Mouse (Mus musculus) gastrocnemius, postnatal 36 days (tissue): ENCODE data around the gene Ddx19b. TPM values are rescaled to one million over a fixed set of nuclear protein-coding genes. Genes with fewer than 3 reads are reported as not detected.
"Not testable (repeated sequence)": the region's sequence is repeated elsewhere in the genome, so short reads cannot be mapped to it uniquely, and the experiment has no call there.

Experiments used
- DNase-seq, 2 experiments: peaks; one replicate each; pipeline ENCODE4 v3.0.0; 2022
- intact Hi-C: fragments of 180-260 bp; cut with DNase I; formaldehyde crosslinking; loops from one replicate; pipeline ENCODE4 v1.15.1; 2025
- long read RNA-seq, 2 experiments: library from polyadenylated mRNA; stranded (forward); transcript quantifications; one replicate each; pipeline ENCODE4 v2.0.0; 2021
- total RNA-seq, 2 experiments: library from RNA; stranded (reverse); gene quantifications; 2 replicates each; pipeline ENCODE4 v1.2.3; 2021

Gene Ddx19b
- 10 to 100 TPM; 11.0 to 12.2 TPM for total RNA-seq
- long read RNA-seq, experiment 1, partial matches to known transcripts: 1 of 10 reads
- long read RNA-seq, experiment 1, other reads (novel, unspliced or antisense): 9 of 10 reads
- long read RNA-seq, experiment 2, full-length matches to known transcripts: 2 of 7 reads
- long read RNA-seq, experiment 2, partial matches to known transcripts: 0 of 7 reads
- long read RNA-seq, experiment 2, other reads (novel, unspliced or antisense): 5 of 7 reads

GRCm38 (mm10) chr8:111031572-111031971, at the start of gene Ddx19b:
TSS of gene Ddx19b (minus strand) at chr8:111031751.
- no peak for DNase-seq
- intact Hi-C loops: no loop called here

- DNase-seq: peak; percentile 21 to 28
- intact Hi-C loops: loop anchor here (5.0 to 10.0 kb wide), 2 partner anchors 33 to 445 kb away; no protein-coding TSS in a partner anchor
These were observed 48.3 kb upstream of the Ddx19b start for GRCm38 (mm10) chr8:111079861-111080271.

DNA sequence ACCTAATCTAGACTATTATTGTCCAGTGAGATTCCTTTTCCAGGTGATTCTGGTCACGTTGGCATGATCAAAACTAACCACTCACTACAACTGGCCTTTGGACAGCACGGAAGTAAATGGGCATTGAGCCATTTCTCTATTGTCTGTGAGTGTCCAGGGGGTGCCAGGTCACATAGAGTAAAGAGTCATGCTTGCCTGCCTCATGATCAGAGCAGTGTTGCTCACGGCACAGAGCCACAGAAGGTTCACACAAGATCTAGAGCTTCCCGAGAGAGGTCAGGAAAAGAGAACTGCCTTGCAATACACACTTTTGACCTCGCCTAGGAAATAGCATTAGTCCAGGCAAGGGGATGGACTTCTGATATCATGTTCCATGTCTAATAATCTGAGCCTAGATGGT, 47.9 kb upstream of the Ddx19b start:
- intact Hi-C loops: loop anchor here (10.0 kb wide), 1 partner anchor 445 kb away; no protein-coding TSS in a partner anchor
- DNase-seq: no peak

GRCm38 (mm10) chr8:111075926-111076325, 44.4 kb upstream of the Ddx19b start:
- intact Hi-C loops: loop anchor here (10.0 kb wide), 1 partner anchor 441 kb away; no protein-coding TSS in a partner anchor
- DNase-seq: no peak

DNA sequence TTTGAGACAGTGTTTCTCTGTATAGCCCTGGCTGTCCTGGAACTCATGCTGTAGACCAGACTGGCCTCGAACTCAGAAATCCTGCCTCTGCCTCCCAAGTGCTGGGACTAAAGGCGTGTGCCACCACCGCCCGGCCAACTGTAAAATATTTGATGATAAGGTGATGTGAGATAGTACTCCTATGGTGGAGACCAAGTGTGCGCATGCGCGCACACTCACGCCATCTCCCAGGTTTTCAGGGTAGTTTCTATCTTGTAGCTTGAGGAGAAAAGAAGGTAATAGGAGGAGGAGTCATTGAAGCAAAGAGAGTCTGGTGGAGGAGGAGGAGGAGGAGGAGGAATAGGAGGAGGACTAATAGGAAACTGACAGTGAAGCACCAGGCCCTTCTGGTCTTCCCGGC, 37.1 kb upstream of the Ddx19b start:
- DNase-seq, intact Hi-C loops: not testable (repeated sequence)

GRCm38 (mm10) chr8:111067439-111067838, 35.9 kb upstream of the Ddx19b start:
- intact Hi-C loops: no loop called here
- DNase-seq: no peak

DNA sequence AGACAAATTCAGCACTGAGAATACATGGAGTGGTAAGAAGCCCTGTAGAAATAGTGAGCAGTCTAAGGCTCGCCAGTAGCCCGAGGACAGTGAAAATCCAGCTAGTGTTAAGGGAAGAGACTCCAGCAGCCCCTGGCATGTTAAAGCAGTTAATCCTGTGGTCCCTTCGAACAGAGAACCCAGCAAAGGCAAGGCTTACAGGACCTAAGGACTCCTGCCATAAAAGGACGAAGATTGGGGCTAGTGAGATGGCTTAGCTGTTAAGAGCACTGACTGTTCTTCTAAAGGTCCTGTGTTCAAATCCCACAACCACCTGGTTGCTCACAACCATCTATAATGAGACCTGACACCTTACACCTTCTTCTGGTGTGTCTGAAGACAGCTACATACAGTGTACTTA, 34.8 kb upstream of the Ddx19b start:
- DNase-seq: no peak
- intact Hi-C loops: no loop called here

DNA sequence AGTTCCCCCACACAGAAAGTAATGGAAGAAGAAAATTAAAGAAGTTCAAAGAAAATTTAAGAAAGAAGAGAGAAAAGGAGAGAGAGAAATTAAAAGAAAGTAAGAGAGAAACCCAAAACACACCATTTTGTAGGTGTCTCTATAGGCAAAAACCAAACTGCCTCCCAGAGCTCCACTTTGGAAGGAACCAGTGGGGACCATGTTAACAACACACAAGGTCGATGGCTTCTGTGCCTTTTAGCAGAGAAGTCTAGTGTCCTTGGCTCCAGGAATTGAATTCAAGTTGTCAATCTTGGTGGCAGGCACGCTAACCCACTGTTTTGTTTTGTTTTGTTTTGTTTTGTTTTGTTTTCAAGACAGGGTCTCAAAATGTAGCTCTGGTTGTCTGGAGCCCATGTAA, 31.3 kb upstream of the Ddx19b start:
- no peak for DNase-seq
- intact Hi-C loops: no loop called here

GRCm38 (mm10) chr8:111062072-111062757, 30.7 kb upstream of the Ddx19b start:
- intact Hi-C loops: no loop called here
- DNase-seq: peak; percentile 76 to 87

- no peak for DNase-seq
- intact Hi-C loops: no loop called here
These were observed 30.1 kb upstream of the Ddx19b start for GRCm38 (mm10) chr8:111061688-111062071.

- no peak for DNase-seq
- intact Hi-C loops: no loop called here
These were observed 27.5 kb upstream of the Ddx19b start for GRCm38 (mm10) chr8:111058946-111059572.

GRCm38 (mm10) chr8:111056691-111057293, 25.2 kb upstream of the Ddx19b start:
- DNase-seq: no peak
- intact Hi-C loops: no loop called here

DNA sequence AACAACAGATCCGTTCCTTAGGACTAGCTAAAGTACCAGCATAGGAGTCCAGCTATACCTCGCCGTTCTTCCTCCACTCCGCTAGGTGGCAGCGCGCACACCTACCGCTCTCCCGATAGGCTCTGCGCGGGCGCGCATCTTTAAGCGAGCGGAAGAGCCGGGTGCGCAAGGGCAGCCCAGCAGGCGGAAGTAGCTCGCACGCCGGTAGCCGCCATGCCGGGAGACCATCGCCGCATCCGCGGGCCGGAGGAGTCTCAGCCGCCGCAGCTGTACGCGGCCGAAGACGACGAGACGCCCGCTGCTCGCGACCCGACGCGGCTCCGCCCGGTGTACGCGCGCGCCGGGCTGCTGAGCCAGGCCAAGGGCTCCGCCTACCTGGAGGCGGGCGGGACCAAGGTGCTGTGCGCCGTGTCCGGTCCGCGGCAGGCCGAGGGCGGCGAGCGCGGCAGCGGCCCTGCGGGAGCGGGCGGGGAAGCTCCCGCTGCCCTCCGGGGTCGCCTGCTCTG, 24.7 kb upstream of the Ddx19b start, which contains the start of gene Exosc6:
Gene Exosc6, plus strand, starts transcription at position 182 of the 506 bp plus-strand sequence.
- DNase-seq: peak; percentile 85 to 86
- intact Hi-C loops: no loop called here

GRCm38 (mm10) chr8:111055661-111056060, 24.1 kb upstream of the Ddx19b start:
- no peak for DNase-seq
- intact Hi-C loops: loop anchor here (2.0 kb wide), 1 partner anchor 35 kb away; no protein-coding TSS in a partner anchor

- intact Hi-C loops: loop anchor here (2.0 kb wide), 1 partner anchor 36 kb away; no protein-coding TSS in a partner anchor
These were observed 23.6 kb upstream of the Ddx19b start for GRCm38 (mm10) chr8:111055031-111055634.

GRCm38 (mm10) chr8:111053827-111054518, 22.4 kb upstream of the Ddx19b start:
- no peak for DNase-seq
- intact Hi-C loops: loop anchor here (2.0 kb wide), 2 partner anchors 17 to 37 kb away; no protein-coding TSS in a partner anchor

More at GRCm38 (mm10) chr8:111055031-111055634, 23.6 kb upstream of the Ddx19b start:
- no peak for DNase-seq

GRCm38 (mm10) chr8:111049106-111049505, 17.6 kb upstream of the Ddx19b start:
- intact Hi-C loops: loop anchor here (5.0 kb wide), 1 partner anchor 33 kb away; no protein-coding TSS in a partner anchor
- DNase-seq: no peak

DNA sequence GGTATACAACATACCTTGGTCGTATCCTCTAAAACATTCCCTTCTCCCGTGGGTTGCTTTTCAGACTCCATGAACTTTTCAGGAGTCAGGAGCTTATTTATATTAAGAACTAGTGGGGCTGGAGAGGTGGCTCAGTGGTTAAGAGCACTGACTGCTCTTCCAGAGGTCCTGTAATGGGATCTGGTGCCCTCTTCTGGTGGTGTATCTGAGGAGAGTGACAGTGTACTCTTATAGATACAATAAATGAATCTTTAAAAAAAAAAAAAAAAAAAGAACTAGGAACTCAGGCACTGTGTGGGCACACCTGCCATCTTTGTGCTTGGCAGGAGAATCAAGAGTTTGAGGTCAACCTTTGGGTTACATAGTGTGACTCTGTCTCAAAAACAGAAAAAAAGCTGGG, 17.1 kb upstream of the Ddx19b start:
- intact Hi-C loops: loop anchor here (5.0 kb wide), 1 partner anchor 34 kb away; no protein-coding TSS in a partner anchor
- DNase-seq: no peak

- DNase-seq: no peak
- intact Hi-C loops: no loop called here
These were observed 12.6 kb upstream of the Ddx19b start for GRCm38 (mm10) chr8:111044003-111044734.
